Mouse (Mus musculus) embryonic fibroblast, embryonic 13.5 days (primary cell): ENCODE data around the gene Hsd3b7.

Source experiments
- CTCF ChIP-seq: IDR thresholded peaks from 2 replicates; pipeline ENCODE4 v1.5.1; 2011; ENCODE audit warnings: mild to moderate bottlenecking, control low read depth, low read length, moderate library complexity, borderline replicate concordance; ENCODE audit not compliant: insufficient read depth
- POLR2A ChIP-seq: IDR thresholded peaks from 2 replicates; pipeline ENCODE4 v1.6.1; 2011; ENCODE audit warnings: low read depth, mild to moderate bottlenecking, control low read depth, low read length, moderate library complexity

DNA sequence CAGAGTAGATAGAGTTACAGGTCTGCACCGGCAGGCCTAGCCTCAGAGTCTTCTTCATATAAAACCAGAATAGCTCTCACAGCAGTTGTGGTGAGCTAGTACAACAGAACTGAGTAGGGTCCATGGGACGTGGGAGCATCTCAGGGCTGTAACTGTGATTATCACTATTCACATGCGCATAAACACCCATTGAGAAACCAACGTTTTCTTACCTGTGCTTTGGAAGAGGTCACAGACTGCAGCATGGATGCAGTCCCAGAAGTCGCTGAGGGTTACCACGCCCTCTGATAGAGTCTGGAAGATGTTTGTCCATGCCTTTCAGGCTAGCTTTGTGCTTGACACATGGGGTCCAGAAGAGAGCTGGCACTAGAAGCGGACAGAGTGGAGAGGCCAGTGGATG, 46.7 kb upstream of the Hsd3b7 start:
- TF ChIP-seq CTCF, result no peak
- no peak for TF ChIP-seq POLR2A
